Mouse (Mus musculus): ENCODE data around the gene Abi3bp. TPM values are rescaled to one million over a fixed set of nuclear protein-coding genes. Genes with fewer than 3 reads are reported as not detected.

Abi3bp gene
- 0.18 and 0.22 TPM in 2 replicates for polyA plus RNA-seq (2015; fragmentation: Nextera tagmentation; extraction: Ambion mirVana)

DNA sequence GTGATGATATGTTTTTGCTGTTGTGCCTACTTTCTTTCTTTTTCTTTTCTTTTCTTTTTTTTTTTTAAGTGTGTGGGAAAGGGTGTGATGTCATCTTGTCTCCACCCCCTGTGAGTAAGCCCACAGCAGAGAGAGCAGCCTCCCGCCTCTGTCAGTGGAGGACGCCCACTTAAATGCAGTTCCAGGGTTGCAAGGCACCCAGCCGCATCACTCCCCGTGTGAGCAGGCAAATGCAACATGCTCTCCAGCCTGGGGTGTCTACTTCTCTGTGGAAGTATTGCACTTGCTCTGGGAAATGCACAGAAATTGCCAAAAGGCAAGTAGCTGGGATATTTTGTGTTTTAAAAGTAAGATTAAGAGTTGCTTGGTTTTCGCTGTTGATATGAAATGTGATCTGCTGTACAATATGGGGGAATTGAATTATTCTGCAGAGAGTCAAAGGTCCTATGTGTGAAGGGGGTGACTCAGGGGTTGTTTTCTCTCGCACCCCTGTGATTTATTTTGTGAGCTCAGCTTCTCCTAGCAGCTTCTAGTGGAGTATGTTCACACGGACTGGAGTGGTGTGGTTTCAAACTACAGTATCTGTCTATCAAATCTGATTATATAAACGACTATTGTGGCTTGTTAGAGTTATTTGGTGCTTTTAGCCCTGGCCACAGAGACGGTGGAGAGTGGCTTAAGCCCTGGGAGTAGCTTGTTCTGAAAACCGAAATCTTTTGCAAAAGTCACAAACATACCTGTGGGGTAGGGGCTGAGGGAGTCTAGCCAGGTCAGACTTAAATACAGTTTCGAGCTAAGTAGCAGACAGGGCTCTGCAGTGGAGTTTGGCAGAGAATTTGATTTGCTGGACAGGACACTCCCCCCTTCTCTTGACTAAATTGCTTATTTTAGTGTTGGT is at the start of gene Abi3bp:
Gene Abi3bp (plus strand): TSS at position 202 of the 898 bp plus-strand sequence.
- ATAC-seq (replicated peaks), result no peak
- H3K27ac ChIP-seq (replicated peaks), result no peak within 1 kb of the TSS
- no peaks in the 10 kb centered on the region for H3K36me3 ChIP-seq
- no peaks in the 10 kb centered on the region for H3K4me1 ChIP-seq
- no peaks in the 10 kb centered on the region for H3K27me3 ChIP-seq
- H3K9ac ChIP-seq (replicated peaks), result no peak within 1 kb of the TSS
- no peak within 1 kb of the TSS for H3K4me3 ChIP-seq
- 56% methylated on average over 11 of the region's 11 CpGs for WGBS
- no peaks in the 10 kb centered on the region for H3K9me3 ChIP-seq
- H3K4me2 ChIP-seq (replicated peaks), result no peak within 1 kb of the TSS

DNA sequence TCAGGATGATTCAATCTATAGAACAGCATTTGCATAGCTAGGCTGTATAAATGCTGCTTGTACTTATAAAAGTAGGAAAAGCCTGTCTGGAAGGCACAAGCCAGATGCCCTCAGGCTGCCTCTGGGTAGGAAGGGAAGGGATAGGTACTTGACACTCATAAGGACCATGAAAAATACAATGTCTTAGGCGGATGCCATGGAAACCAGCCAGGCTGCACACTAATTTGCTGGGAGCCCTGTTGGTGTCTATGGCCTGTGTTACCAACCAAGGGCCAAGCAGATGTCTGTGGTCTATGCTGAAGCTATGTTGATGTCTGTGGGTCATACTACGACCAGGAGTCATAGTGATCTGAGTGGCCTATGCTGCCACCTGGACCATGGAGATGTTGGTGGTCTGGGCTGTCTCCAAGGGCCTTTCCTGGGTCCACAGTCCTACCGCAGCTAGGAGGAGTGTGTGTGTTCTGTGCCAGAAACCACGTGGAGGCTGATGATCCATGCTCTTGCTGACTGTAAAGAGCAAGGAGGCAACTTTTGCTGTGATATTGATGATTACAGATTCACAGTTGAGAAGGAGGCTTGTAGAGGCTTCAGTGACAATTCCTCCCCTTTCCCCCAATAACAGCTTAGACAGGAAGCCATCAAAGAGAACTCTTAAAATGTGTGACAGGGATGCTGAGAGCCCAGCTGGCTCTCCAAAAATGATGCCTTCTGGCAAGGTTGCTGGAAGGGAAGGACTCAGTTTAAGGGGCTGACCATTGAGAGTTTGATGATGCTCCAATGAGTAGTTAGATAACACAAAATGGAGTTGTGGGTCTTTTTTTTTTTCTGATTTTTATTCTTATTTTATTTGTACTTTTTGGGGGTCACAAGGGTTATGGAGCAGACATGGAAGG is 42.1 kb upstream of the Abi3bp start:
- WGBS, result 74% methylated on average over 4 of the region's 4 CpGs
- Histone ChIP-seq H3K9me3 (no peaks in the 10 kb centered on the region), H3K36me3 (no peaks in the 10 kb centered on the region), H3K9ac (replicated peaks) (no peak overlapping the region), H3K4me3 (no peak overlapping the region), H3K4me1 (no peaks in the 10 kb centered on the region), H3K27me3 (no peaks in the 10 kb centered on the region), H3K4me2 (replicated peaks) (no peak overlapping the region), H3K27ac (replicated peaks) (no peak overlapping the region)
- ATAC-seq (replicated peaks), result no peak

GRCm38 (mm10) chr16:56440243-56440642 is 37.4 kb upstream of the Abi3bp start:
- WGBS, result 80% methylated on average over 4 of the region's 4 CpGs
- no peak overlapping the region for H3K9ac ChIP-seq (replicated peaks)
- no peaks in the 10 kb centered on the region for H3K27me3 ChIP-seq
- ATAC-seq (replicated peaks), result no peak
- H3K4me1 ChIP-seq, result no peaks in the 10 kb centered on the region
- H3K27ac ChIP-seq (replicated peaks), result no peak overlapping the region
- H3K9me3 ChIP-seq, result no peaks in the 10 kb centered on the region
- H3K36me3 ChIP-seq, result no peaks in the 10 kb centered on the region
- no peak overlapping the region for H3K4me2 ChIP-seq (replicated peaks)
- H3K4me3 ChIP-seq, result no peak overlapping the region

DNA sequence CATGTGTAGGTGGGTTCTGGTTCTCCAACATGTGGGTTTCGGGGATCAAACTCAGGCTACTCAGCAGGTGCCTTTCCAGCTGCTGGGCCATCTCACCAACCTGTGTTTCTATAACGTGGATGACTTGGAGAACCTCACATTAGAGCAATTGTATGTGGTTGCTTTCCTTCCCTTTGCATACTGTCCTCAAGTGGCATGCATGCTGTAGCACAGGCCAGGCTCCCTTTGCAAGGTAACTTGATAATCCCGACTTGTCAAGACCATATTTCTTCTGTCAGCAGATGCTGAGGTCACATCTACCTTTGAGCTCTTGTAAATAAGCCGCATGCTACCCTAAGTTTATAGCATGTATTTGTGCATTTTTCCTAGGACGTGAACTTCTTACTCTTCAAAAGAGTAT is 36.6 kb upstream of the Abi3bp start:
- WGBS, result 88% methylated on average over 5 of the region's 5 CpGs
- H3K4me3 ChIP-seq, result no peak overlapping the region
- H3K36me3 ChIP-seq, result no peaks in the 10 kb centered on the region
- H3K4me1 ChIP-seq, result no peaks in the 10 kb centered on the region
- no peak overlapping the region for H3K27ac ChIP-seq (replicated peaks)
- no peak for ATAC-seq (replicated peaks)
- H3K27me3 ChIP-seq, result no peaks in the 10 kb centered on the region
- no peak overlapping the region for H3K4me2 ChIP-seq (replicated peaks)
- no peaks in the 10 kb centered on the region for H3K9me3 ChIP-seq
- no peak overlapping the region for H3K9ac ChIP-seq (replicated peaks)

- Histone ChIP-seq H3K27ac (replicated peaks) (no peak overlapping the region), H3K27me3 (no peaks in the 10 kb centered on the region), H3K36me3 (no peaks in the 10 kb centered on the region), H3K4me1 (no peaks in the 10 kb centered on the region), H3K4me2 (replicated peaks) (no peak overlapping the region), H3K9ac (replicated peaks) (no peak overlapping the region), H3K9me3 (no peaks in the 10 kb centered on the region), H3K4me3 (no peak overlapping the region)
- WGBS, result 89% methylated on average over 7 of the region's 7 CpGs
- ATAC-seq (replicated peaks), result no peak
These were observed 35.9 kb upstream of the Abi3bp start for GRCm38 (mm10) chr16:56441658-56442344.

DNA sequence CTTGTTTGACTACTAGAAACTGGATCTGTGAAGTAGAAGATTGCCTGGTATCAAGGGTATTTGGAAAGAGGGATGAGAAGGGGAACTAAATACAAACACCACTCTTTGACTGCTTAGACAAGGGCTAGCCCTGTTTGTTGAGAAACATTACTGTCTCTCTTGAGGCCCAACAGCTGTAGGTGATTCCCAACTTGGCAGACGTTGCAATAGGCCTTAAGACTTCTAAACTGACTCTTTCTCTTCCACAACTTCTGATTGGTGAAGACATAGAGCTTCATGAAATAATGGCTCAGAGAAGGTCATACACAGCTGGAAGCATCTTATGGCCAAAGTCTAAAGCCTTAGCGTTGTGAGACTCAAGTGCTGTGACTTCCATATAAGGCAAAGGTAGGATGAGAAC is 26.2 kb upstream of the Abi3bp start:
- WGBS, result 85% methylated on average over 2 of the region's 2 CpGs
- Histone ChIP-seq H3K27me3 (no peaks in the 10 kb centered on the region), H3K9ac (replicated peaks) (no peak overlapping the region), H3K4me3 (no peak overlapping the region), H3K4me2 (replicated peaks) (no peak overlapping the region), H3K9me3 (no peaks in the 10 kb centered on the region), H3K27ac (replicated peaks) (no peak overlapping the region), H3K4me1 (no peaks in the 10 kb centered on the region), H3K36me3 (no peaks in the 10 kb centered on the region)
- no peak for ATAC-seq (replicated peaks)

DNA sequence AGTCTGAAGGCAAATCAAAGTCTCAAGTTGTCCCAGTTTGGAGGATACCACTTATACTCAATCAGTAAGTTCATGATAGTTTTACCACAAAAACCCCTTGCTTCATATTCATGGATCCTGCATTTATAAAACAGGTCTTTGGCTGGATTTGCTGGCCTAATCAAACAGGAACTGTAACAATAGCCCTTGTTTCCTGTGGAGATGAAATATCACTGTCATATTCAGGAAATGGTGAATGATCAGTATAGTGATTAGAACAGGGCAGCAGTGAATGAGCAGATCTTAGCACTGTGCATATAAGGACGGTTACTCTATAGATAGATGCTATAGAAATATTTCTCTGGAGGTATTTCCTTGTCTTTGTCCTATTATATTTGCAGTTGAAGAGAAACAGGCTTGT is 25.8 kb upstream of the Abi3bp start:
- ATAC-seq (replicated peaks), result no peak
- Histone ChIP-seq H3K9me3 (no peaks in the 10 kb centered on the region), H3K4me3 (no peak overlapping the region), H3K27me3 (no peaks in the 10 kb centered on the region), H3K4me2 (replicated peaks) (no peak overlapping the region), H3K36me3 (no peaks in the 10 kb centered on the region), H3K4me1 (no peaks in the 10 kb centered on the region), H3K9ac (replicated peaks) (no peak overlapping the region), H3K27ac (replicated peaks) (no peak overlapping the region)
- whole genome bisulfite sequencing, result 85% methylated on average over 1 of the region's 1 CpGs

GRCm38 (mm10) chr16:56458052-56458754 is 19.5 kb upstream of the Abi3bp start:
- no peak for ATAC-seq (replicated peaks)
- Histone ChIP-seq H3K4me2 (replicated peaks) (no peak overlapping the region), H3K9ac (replicated peaks) (no peak overlapping the region), H3K4me1 (no peaks in the 10 kb centered on the region), H3K4me3 (no peak overlapping the region), H3K36me3 (no peaks in the 10 kb centered on the region), H3K27ac (replicated peaks) (no peak overlapping the region), H3K9me3 (no peaks in the 10 kb centered on the region), H3K27me3 (no peaks in the 10 kb centered on the region)
- WGBS, result 76% methylated on average over 8 of the region's 8 CpGs

DNA sequence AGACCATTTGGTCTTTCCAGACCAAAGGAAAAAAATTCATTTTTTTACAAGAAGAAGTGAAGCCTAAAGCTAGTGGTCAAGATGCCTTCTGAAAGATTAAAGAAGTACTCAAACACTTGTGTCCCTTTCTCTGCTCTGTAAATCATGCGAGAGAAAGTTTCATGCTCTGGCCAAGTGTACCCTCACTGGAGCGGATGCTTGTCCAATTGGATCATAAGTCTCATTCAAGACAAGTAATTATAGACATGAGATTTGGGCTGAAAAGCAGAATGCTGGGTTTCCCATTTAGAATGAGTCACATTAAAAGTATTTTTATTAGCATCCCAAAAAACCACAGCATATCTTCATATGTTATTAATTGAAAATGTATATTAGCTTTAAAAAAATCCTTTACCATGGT is 4.5 kb upstream of the Abi3bp start:
- 92% methylated on average over 2 of the region's 2 CpGs for WGBS
- ATAC-seq (replicated peaks), result no peak

DNA sequence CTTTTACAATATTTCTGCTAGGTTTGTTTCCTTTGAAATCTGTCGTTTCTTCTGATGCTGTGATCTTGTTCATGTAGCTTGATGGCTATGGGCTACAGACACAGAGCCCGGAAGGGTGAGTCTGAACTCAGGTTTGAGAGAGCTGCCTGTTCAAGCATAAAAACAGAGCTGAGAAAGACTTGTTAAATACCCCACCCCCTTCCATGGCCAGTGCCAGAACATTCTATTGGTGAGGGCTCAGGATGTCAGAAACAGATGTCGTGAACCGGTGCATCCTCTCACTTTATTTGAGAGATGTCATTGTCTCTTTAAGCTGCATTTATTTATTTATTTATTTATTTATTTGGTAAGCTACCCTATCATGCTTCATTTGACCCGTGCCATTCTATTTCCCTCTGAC is 2.0 kb upstream of the Abi3bp start:
- ATAC-seq (replicated peaks), result no peak
- no peaks in the 10 kb centered on the region for H3K36me3 ChIP-seq
- no peaks in the 10 kb centered on the region for H3K27me3 ChIP-seq
- no peaks in the 10 kb centered on the region for H3K4me1 ChIP-seq
- H3K4me2 ChIP-seq (replicated peaks), result no peak overlapping the region
- no peaks in the 10 kb centered on the region for H3K9me3 ChIP-seq
- H3K27ac ChIP-seq (replicated peaks), result no peak overlapping the region
- WGBS, result 78% methylated on average over 5 of the region's 5 CpGs
- H3K4me3 ChIP-seq, result no peak overlapping the region
- no peak overlapping the region for H3K9ac ChIP-seq (replicated peaks)

More for the DNA sequence above, 4.5 kb upstream of the Abi3bp start:
- Histone ChIP-seq H3K27me3 (no peaks in the 10 kb centered on the region), H3K4me1 (no peaks in the 10 kb centered on the region), H3K4me2 (replicated peaks) (no peak overlapping the region), H3K9ac (replicated peaks) (no peak overlapping the region), H3K9me3 (no peaks in the 10 kb centered on the region), H3K4me3 (no peak overlapping the region), H3K36me3 (no peaks in the 10 kb centered on the region), H3K27ac (replicated peaks) (no peak overlapping the region)

- Histone ChIP-seq H3K4me3 (no peak overlapping the region), H3K9ac (replicated peaks) (no peak overlapping the region), H3K27ac (replicated peaks) (no peak overlapping the region), H3K36me3 (no peaks in the 10 kb centered on the region), H3K4me2 (replicated peaks) (no peak overlapping the region), H3K4me1 (no peaks in the 10 kb centered on the region), H3K9me3 (no peaks in the 10 kb centered on the region), H3K27me3 (no peaks in the 10 kb centered on the region)
- ATAC-seq (replicated peaks), result no peak
- 53% methylated on average over 12 of the region's 12 CpGs for WGBS
These were observed 1.0 kb downstream of the Abi3bp start for GRCm38 (mm10) chr16:56478575-56479191.

Data from forebrain, embryonic 15.5 days (tissue).